Mouse (Mus musculus): ENCODE measurements around the gene Anxa6. TPM values are rescaled to one million over a fixed set of nuclear protein-coding genes. Genes with fewer than 3 reads are reported as not detected.

The Anxa6 gene
- total RNA-seq, 1 experiment from 2014 or later: 55.3 TPM

- no peak for ATAC-seq (replicated peaks; ENCODE audit: low read depth, poor library complexity, severe bottlenecking)
Measured at GRCm38 (mm10) chr11:55031991-55032280, 1.3 kb downstream of the Anxa6 start.

- ATAC-seq (replicated peaks; ENCODE audit: low read depth, poor library complexity, severe bottlenecking): peak; percentile 54
Measured at GRCm38 (mm10) chr11:55031211-55031990, 1.8 kb downstream of the Anxa6 start.

GRCm38 (mm10) chr11:55028509-55028908 is 4.7 kb downstream of the Anxa6 start:
- no peak for ATAC-seq (replicated peaks; ENCODE audit: low read depth, poor library complexity, severe bottlenecking)

- no peak for ATAC-seq (replicated peaks; ENCODE audit: low read depth, poor library complexity, severe bottlenecking)
Measured at GRCm38 (mm10) chr11:55027204-55027855, 5.9 kb downstream of the Anxa6 start.

GRCm38 (mm10) chr11:55025896-55026295 is 7.3 kb downstream of the Anxa6 start:
- ATAC-seq (replicated peaks; ENCODE audit: low read depth, poor library complexity, severe bottlenecking): no peak

GRCm38 (mm10) chr11:55023583-55023982 is 9.7 kb downstream of the Anxa6 start:
- no peak for ATAC-seq (replicated peaks; ENCODE audit: low read depth, poor library complexity, severe bottlenecking)

- ATAC-seq (replicated peaks; ENCODE audit: low read depth, poor library complexity, severe bottlenecking): peak; percentile 92
Measured at GRCm38 (mm10) chr11:55023049-55023564, 10.1 kb downstream of the Anxa6 start.

- ATAC-seq (replicated peaks; ENCODE audit: low read depth, poor library complexity, severe bottlenecking): peak; percentile 1; the same call in 1 of the 2 replicates
Measured at GRCm38 (mm10) chr11:55022508-55022907, 10.7 kb downstream of the Anxa6 start.

GRCm38 (mm10) chr11:55021859-55022258 is 11.4 kb downstream of the Anxa6 start:
- no peak for ATAC-seq (replicated peaks; ENCODE audit: low read depth, poor library complexity, severe bottlenecking)

- no peak for ATAC-seq (replicated peaks; ENCODE audit: low read depth, poor library complexity, severe bottlenecking)
Measured at GRCm38 (mm10) chr11:55021458-55021857, 11.8 kb downstream of the Anxa6 start.

GRCm38 (mm10) chr11:55019711-55020110 is 13.5 kb downstream of the Anxa6 start:
- ATAC-seq (replicated peaks; ENCODE audit: low read depth, poor library complexity, severe bottlenecking): no peak

- no peak for ATAC-seq (replicated peaks; ENCODE audit: low read depth, poor library complexity, severe bottlenecking)
Measured at GRCm38 (mm10) chr11:55018034-55018433, 15.2 kb downstream of the Anxa6 start.

GRCm38 (mm10) chr11:55017201-55017600 is 16.0 kb downstream of the Anxa6 start:
- no peak for ATAC-seq (replicated peaks; ENCODE audit: low read depth, poor library complexity, severe bottlenecking)

GRCm38 (mm10) chr11:55016758-55017157 is 16.5 kb downstream of the Anxa6 start:
- ATAC-seq (replicated peaks; ENCODE audit: low read depth, poor library complexity, severe bottlenecking): no peak

- no peak for ATAC-seq (replicated peaks; ENCODE audit: low read depth, poor library complexity, severe bottlenecking)
Measured at GRCm38 (mm10) chr11:55015831-55016241, 17.4 kb downstream of the Anxa6 start.

- no peak for ATAC-seq (replicated peaks; ENCODE audit: low read depth, poor library complexity, severe bottlenecking)
Measured at GRCm38 (mm10) chr11:55015264-55015663, 18.0 kb downstream of the Anxa6 start.

GRCm38 (mm10) chr11:55013802-55014201 is 19.4 kb downstream of the Anxa6 start:
- ATAC-seq (replicated peaks; ENCODE audit: low read depth, poor library complexity, severe bottlenecking): no peak

GRCm38 (mm10) chr11:55012551-55013521 is 20.4 kb downstream of the Anxa6 start:
- ATAC-seq (replicated peaks; ENCODE audit: low read depth, poor library complexity, severe bottlenecking): no peak

- ATAC-seq (replicated peaks; ENCODE audit: low read depth, poor library complexity, severe bottlenecking): no peak
Measured at GRCm38 (mm10) chr11:55011440-55011839, 21.8 kb downstream of the Anxa6 start.

GRCm38 (mm10) chr11:55008230-55008629 is 25.0 kb downstream of the Anxa6 start:
- ATAC-seq (replicated peaks; ENCODE audit: low read depth, poor library complexity, severe bottlenecking): peak; percentile 58

Data from common myeloid progenitor, adult 5-6 weeks (primary cell).